Mouse (Mus musculus): ENCODE data around the gene D10Wsu102e. TPM values are rescaled to one million over a fixed set of nuclear protein-coding genes. Genes with fewer than 3 reads are reported as not detected.
"Not testable (repeated sequence)": the region's sequence is repeated elsewhere in the genome, so short reads cannot be mapped to it uniquely, and the experiment has no call there.

D10Wsu102e gene
- polyA plus RNA-seq, 1 experiment from 2014 or later, result 1.2 TPM

DNA sequence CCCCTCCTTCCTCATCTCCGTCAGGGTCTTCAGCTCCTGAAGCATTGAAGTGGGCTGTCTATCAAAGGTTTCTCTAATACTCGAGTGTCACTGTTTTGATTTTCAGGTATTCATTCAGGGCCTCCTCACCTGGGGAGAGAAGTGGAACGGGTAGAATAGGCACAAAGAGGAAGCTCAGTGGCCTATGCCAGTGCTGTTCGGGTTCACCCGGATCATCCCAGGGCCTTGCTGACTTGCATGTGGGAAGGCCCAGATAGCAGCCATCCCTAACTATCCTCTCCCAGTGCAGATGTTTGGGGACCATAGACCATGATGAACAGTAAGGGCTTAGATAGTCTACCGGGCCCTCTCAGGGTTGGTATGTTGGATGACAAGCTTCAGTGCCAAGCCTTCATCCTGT, 130.5 kb downstream of the D10Wsu102e start:
- ATAC-seq (ENCODE audit: low read depth), result no peak
- H3K4me2 ChIP-seq (ENCODE audit: low read depth, low read length), result no peak overlapping the region
- peaks cover 45% of the 10 kb centered on the region for H3K36me3 ChIP-seq (ENCODE audit: control insufficient read depth, insufficient read depth, low read length)
- no peak overlapping the region for H3K4me3 ChIP-seq (ENCODE audit: low read depth, low read length)
- no peaks in the 10 kb centered on the region for H3K4me1 ChIP-seq (ENCODE audit: control insufficient read depth, insufficient read depth, low read length)
- no peak overlapping the region for H3K9ac ChIP-seq (replicated peaks; ENCODE audit: low read depth, low read length)
- no peaks in the 10 kb centered on the region for H3K9me3 ChIP-seq (ENCODE audit: control insufficient read depth, low read length)
- H3K27ac ChIP-seq (ENCODE audit: low read depth, low read length), result no peak overlapping the region
- WGBS, result 90% methylated on average over 6 of the region's 6 CpGs
- H3K27me3 ChIP-seq (ENCODE audit: control insufficient read depth, insufficient read depth, low read length), result no peaks in the 10 kb centered on the region

DNA sequence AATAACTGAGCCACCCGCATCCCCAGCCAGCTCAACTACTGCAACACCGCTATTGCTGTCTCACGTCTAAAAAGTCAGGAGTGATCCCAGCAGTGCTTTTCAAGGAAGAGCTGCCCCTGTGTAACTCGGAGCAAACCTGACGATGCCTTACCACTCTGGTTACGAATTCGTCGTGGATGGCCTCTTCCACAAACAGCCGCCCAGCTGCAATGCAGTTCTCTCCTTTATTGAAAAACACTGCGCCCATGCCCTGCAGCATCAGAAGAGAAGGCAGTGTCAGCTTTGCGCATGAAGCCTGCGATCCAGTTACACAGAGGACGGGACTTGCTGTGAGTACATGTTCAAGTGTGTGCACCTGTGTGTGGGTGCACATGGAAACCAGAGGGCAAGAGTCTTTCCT, 137.3 kb downstream of the D10Wsu102e start:
- H3K4me2 ChIP-seq (ENCODE audit: low read depth, low read length), result no peak overlapping the region
- peaks cover 38% of the 10 kb centered on the region for H3K36me3 ChIP-seq (ENCODE audit: control insufficient read depth, insufficient read depth, low read length)
- H3K27ac ChIP-seq (ENCODE audit: low read depth, low read length), result no peak overlapping the region
- H3K9ac ChIP-seq (replicated peaks; ENCODE audit: low read depth, low read length), result no peak overlapping the region
- no peaks in the 10 kb centered on the region for H3K4me1 ChIP-seq (ENCODE audit: control insufficient read depth, insufficient read depth, low read length)
- 85% methylated on average over 13 of the region's 13 CpGs for WGBS
- ATAC-seq (ENCODE audit: low read depth), result no peak
- no peaks in the 10 kb centered on the region for H3K9me3 ChIP-seq (ENCODE audit: control insufficient read depth, low read length)
- H3K4me3 ChIP-seq (ENCODE audit: low read depth, low read length), result no peak overlapping the region
- H3K27me3 ChIP-seq (ENCODE audit: control insufficient read depth, insufficient read depth, low read length), result no peaks in the 10 kb centered on the region

DNA sequence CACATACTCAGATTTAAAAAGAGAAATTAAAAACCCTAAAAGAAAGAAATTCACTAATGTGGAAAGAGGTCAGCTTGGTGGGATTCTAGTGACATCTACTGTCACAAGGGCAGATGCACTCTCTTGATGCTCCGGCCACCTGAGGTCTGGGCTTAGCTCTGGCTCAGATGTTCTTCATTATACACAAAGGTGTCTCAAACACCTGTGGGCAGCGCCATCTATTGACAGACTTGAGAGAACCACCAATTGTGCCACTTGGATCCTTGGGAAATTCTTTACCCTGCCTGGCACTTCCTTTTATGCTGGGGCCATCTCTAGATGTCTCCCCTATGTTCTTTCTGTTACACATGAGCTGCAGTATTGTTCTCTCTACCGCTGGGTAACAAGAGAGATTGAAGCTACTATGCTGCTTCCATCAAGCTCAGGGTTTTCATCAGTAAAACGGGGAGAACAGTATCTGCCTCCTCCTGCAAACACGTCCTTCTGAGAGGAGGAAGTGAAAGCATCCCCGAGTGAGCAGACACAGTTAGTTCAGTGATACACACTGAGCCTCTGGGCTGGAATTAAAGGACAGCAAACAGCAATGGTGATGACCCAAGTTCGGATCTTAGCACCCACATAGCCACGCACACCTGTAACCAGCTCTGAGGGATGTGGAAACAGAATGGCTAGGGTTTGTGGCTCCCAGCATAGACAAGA, 149.1 kb downstream of the D10Wsu102e start:
- H3K27me3 ChIP-seq (ENCODE audit: control insufficient read depth, insufficient read depth, low read length), result no peaks in the 10 kb centered on the region
- no peak for ATAC-seq (ENCODE audit: low read depth)
- no peak overlapping the region for H3K4me2 ChIP-seq (ENCODE audit: low read depth, low read length)
- no peaks in the 10 kb centered on the region for H3K4me1 ChIP-seq (ENCODE audit: control insufficient read depth, insufficient read depth, low read length)
- peaks cover 34% of the 10 kb centered on the region for H3K36me3 ChIP-seq (ENCODE audit: control insufficient read depth, insufficient read depth, low read length)
- 66% methylated on average over 8 of the region's 8 CpGs for WGBS
- no peaks in the 10 kb centered on the region for H3K9me3 ChIP-seq (ENCODE audit: control insufficient read depth, low read length)
- no peak overlapping the region for H3K9ac ChIP-seq (replicated peaks; ENCODE audit: low read depth, low read length)
- H3K27ac ChIP-seq (ENCODE audit: low read depth, low read length), result no peak overlapping the region
- no peak overlapping the region for H3K4me3 ChIP-seq (ENCODE audit: low read depth, low read length)

DNA sequence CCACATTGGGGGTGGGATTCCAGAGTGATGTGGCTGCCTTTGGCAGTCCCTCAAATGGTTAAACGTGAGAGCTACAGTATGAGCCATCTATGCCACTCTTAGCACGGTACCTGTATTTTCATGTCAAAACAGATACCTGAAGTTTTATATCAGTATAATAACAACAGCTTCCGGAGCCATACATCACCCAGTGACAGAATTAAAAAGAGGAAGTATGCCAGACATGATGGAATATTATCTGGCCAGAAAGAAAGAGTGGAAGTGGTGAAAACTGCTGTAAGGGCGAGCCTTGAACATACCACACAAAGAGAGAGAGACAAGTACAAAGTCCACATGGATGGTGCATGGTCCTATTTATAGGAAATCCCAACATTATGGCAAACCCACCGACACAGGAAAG, 151.3 kb downstream of the D10Wsu102e start:
- H3K4me1 ChIP-seq (ENCODE audit: control insufficient read depth, insufficient read depth, low read length), result no peaks in the 10 kb centered on the region
- no peak overlapping the region for H3K4me3 ChIP-seq (ENCODE audit: low read depth, low read length)
- H3K27me3 ChIP-seq (ENCODE audit: control insufficient read depth, insufficient read depth, low read length), result no peaks in the 10 kb centered on the region
- ATAC-seq (ENCODE audit: low read depth), result no peak
- no peak overlapping the region for H3K9ac ChIP-seq (replicated peaks; ENCODE audit: low read depth, low read length)
- H3K36me3 ChIP-seq (ENCODE audit: control insufficient read depth, insufficient read depth, low read length), result peaks cover 31% of the 10 kb centered on the region; the same call in 1 of the 2 replicates
- no peaks in the 10 kb centered on the region for H3K9me3 ChIP-seq (ENCODE audit: control insufficient read depth, low read length)
- H3K27ac ChIP-seq (ENCODE audit: low read depth, low read length), result no peak overlapping the region
- H3K4me2 ChIP-seq (ENCODE audit: low read depth, low read length), result no peak overlapping the region
- WGBS, result 83% methylated on average over 5 of the region's 5 CpGs

DNA sequence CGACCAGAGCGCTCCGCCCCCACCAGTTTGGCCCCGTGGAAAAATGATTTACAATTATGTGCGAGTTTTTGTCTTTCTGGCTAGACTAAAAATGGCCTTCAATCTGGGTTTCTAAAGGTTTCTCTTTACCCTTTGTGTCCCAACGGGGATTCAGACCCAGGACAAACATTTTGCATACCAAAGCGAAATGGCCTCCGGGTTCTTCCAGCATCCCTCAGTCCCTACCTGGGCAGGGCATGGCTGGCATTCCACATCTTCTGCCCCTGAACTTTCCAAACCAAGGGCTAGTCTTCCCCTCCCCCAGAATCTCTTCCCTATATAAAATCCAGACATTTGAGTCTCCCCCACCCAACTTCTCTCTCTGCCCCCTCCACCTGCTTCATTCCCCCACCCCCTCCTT, 153.7 kb downstream of the D10Wsu102e start:
- Histone ChIP-seq H3K27ac (ENCODE audit: low read depth, low read length) (no peak overlapping the region), H3K4me2 (ENCODE audit: low read depth, low read length) (no peak overlapping the region), H3K36me3 (ENCODE audit: control insufficient read depth, insufficient read depth, low read length) (peaks cover 33% of the 10 kb centered on the region; the same call in 1 of the 2 replicates), H3K27me3 (ENCODE audit: control insufficient read depth, insufficient read depth, low read length) (no peaks in the 10 kb centered on the region), H3K4me3 (ENCODE audit: low read depth, low read length) (no peak overlapping the region), H3K4me1 (ENCODE audit: control insufficient read depth, insufficient read depth, low read length) (no peaks in the 10 kb centered on the region), H3K9me3 (ENCODE audit: control insufficient read depth, low read length) (no peaks in the 10 kb centered on the region), H3K9ac (replicated peaks; ENCODE audit: low read depth, low read length) (no peak overlapping the region)
- 77% methylated on average over 8 of the region's 8 CpGs for WGBS
- ATAC-seq (ENCODE audit: low read depth), result no peak

DNA sequence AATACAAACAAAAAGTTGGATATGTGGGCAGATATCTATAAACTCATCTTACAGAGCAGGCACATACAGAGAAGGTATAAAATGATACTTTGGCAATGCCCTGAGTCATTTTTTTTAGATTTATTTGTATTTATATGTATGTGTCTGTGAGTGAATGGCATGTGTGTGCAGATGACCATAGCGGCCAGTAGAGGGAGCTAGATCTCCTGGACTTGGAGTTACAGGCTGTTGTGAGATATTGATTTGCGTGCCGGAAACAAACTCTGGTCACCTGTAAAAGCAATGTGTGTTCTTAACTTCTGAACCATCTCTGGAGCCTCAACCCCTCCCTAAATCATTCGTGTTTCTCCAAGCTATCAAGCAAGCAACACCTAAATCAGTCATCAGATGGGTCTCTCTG, 161.0 kb downstream of the D10Wsu102e start:
- no peak for ATAC-seq (ENCODE audit: low read depth)

DNA sequence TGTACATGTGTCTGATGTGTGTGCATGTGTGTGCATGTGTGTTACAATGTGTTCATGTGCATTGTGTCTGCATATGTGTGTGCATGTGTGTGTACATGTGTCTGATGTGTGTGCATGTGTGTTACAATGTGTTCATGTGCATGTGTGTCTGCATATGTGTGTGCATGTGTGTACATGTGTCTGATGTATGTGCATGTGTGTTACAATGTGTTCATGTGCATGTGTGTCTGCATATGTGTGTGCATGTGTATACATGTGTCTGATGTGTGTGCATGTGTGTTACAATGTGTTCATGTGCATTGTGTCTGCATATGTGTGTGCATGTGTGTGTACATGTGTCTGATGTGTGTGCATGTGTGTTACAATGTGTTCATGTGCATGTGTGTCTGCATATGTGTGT, 164.2 kb downstream of the D10Wsu102e start:
- H3K27me3 ChIP-seq (ENCODE audit: control insufficient read depth, insufficient read depth, low read length); H3K4me1 ChIP-seq (ENCODE audit: control insufficient read depth, insufficient read depth, low read length); H3K4me2 ChIP-seq (ENCODE audit: low read depth, low read length); H3K4me3 ChIP-seq (ENCODE audit: low read depth, low read length); H3K27ac ChIP-seq (ENCODE audit: low read depth, low read length); H3K9ac ChIP-seq (replicated peaks; ENCODE audit: low read depth, low read length); ATAC-seq (ENCODE audit: low read depth); H3K9me3 ChIP-seq (ENCODE audit: control insufficient read depth, low read length): not testable (repeated sequence)
- H3K36me3 ChIP-seq (ENCODE audit: control insufficient read depth, insufficient read depth, low read length), result peaks cover 24% of the 10 kb centered on the region

More for the DNA sequence above, 161.0 kb downstream of the D10Wsu102e start:
- no peak overlapping the region for H3K9ac ChIP-seq (replicated peaks; ENCODE audit: low read depth, low read length)
- no peak overlapping the region for H3K4me2 ChIP-seq (ENCODE audit: low read depth, low read length)
- 81% methylated on average over 4 of the region's 4 CpGs for WGBS
- no peak overlapping the region for H3K4me3 ChIP-seq (ENCODE audit: low read depth, low read length)
- peaks cover 23% of the 10 kb centered on the region for H3K36me3 ChIP-seq (ENCODE audit: control insufficient read depth, insufficient read depth, low read length)
- no peaks in the 10 kb centered on the region for H3K9me3 ChIP-seq (ENCODE audit: control insufficient read depth, low read length)
- no peaks in the 10 kb centered on the region for H3K27me3 ChIP-seq (ENCODE audit: control insufficient read depth, insufficient read depth, low read length)
- no peaks in the 10 kb centered on the region for H3K4me1 ChIP-seq (ENCODE audit: control insufficient read depth, insufficient read depth, low read length)
- no peak overlapping the region for H3K27ac ChIP-seq (ENCODE audit: low read depth, low read length)

DNA sequence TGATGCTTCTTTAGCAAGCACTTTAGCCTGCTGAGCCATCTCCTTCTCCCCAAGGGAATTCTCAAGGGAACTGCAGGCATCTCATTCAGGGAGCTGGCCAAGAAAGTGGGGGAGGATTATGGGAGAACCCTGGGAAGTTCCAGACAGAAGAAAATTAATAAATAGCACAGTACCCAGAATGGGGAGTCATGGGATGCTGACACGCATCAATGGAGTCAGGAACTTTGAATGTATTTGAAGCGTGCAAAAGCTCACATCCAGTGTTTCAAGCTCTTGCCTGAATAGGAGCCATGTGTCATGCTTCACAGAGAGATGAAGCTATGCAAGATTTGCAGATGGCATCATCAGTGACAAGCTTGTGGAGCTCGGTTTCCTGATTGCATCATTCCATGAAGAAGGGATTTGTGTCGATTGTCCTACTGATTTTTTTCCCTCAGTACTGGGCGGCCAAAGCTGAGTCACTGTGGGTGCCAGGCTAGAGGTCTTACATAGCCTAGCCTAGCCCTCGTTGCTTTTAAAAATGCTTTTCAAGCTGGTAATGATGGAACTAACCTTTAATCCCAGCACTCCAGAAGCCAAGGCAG, 170.5 kb downstream of the D10Wsu102e start:
- ATAC-seq (ENCODE audit: low read depth), result no peak
- Histone ChIP-seq H3K4me2 (ENCODE audit: low read depth, low read length) (no peak overlapping the region), H3K36me3 (ENCODE audit: control insufficient read depth, insufficient read depth, low read length) (0 out of 2 replicates have a peak, but pooled peaks cover 12% of the 10 kb centered on the region), H3K4me1 (ENCODE audit: control insufficient read depth, insufficient read depth, low read length) (peaks cover 3% of the 10 kb centered on the region; the same call in 1 of the 2 replicates), H3K9me3 (ENCODE audit: control insufficient read depth, low read length) (no peaks in the 10 kb centered on the region), H3K9ac (replicated peaks; ENCODE audit: low read depth, low read length) (no peak overlapping the region), H3K4me3 (ENCODE audit: low read depth, low read length) (no peak overlapping the region), H3K27me3 (ENCODE audit: control insufficient read depth, insufficient read depth, low read length) (no peaks in the 10 kb centered on the region), H3K27ac (ENCODE audit: low read depth, low read length) (no peak overlapping the region)
- 93% methylated on average over 6 of the region's 6 CpGs for WGBS

DNA sequence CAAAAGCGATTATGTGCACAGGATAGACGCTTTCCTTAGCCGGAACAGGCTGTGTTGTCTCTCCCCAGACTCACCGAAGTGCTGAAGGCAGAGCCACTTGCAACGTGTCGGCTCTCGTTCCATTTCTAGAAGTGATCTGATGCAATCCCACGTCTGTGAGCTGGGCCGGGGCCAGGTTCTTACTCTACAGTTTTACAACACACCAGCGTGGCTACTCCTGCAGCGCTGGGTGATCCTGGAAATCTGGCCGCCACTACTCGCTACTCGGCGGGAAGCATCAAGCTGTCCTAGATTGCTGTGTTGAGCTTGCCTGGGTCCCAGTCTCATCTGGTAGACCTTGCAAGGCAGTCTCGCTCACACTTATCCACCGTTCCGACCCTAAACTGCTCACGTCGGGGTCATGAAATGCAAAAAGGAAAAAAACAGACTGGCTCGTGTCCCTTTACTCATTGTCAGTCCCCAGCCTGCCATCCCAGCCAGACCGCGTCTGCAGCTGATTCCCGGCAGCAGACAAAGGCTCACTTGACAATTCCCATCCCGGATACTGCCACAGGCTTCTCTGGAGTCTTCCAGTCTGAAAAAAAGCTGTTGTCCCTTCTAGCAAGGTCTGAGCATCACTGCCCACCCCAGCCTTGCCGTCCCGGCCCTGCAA, 173.4 kb downstream of the D10Wsu102e start:
- H3K27ac ChIP-seq (ENCODE audit: low read depth, low read length), result peak overlapping the region; percentile 89
- peak overlapping the region; percentile 73 for H3K9ac ChIP-seq (replicated peaks; ENCODE audit: low read depth, low read length)
- H3K27me3 ChIP-seq (ENCODE audit: control insufficient read depth, insufficient read depth, low read length), result no peaks in the 10 kb centered on the region
- H3K4me2 ChIP-seq (ENCODE audit: low read depth, low read length), result peak overlapping the region; percentile 62
- no peaks in the 10 kb centered on the region for H3K36me3 ChIP-seq (ENCODE audit: control insufficient read depth, insufficient read depth, low read length)
- WGBS, result 3% methylated on average over 27 of the region's 27 CpGs
- peaks cover 3% of the 10 kb centered on the region; the same call in 1 of the 2 replicates for H3K4me1 ChIP-seq (ENCODE audit: control insufficient read depth, insufficient read depth, low read length)
- peak overlapping the region; percentile 64 for H3K4me3 ChIP-seq (ENCODE audit: low read depth, low read length)
- no peaks in the 10 kb centered on the region for H3K9me3 ChIP-seq (ENCODE audit: control insufficient read depth, low read length)
- ATAC-seq (ENCODE audit: low read depth), result peak; percentile 72

All from neural tube, embryonic 14.5 days (tissue).